Mouse (Mus musculus) brown adipose tissue, adult 24 weeks (tissue): ENCODE data around the gene Cytip. TPM values are rescaled to one million over a fixed set of nuclear protein-coding genes. Genes with fewer than 3 reads are reported as not detected.

Source experiments
- H3K27ac ChIP-seq: fragments of 200-500 bp; replicated peaks from 2 replicates; pipeline ENCODE4 v1.5.1; 2012; ENCODE audit warnings: low read depth, mild to moderate bottlenecking, low read length
- H3K4me1 ChIP-seq: fragments of 200-500 bp; 2 replicates; pipeline ENCODE4 v1.6.1; 2012; ENCODE audit warnings: low read length, mixed read lengths; ENCODE audit not compliant: control insufficient read depth, insufficient read depth, insufficient read length
- H3K4me3 ChIP-seq: fragments of 200-500 bp; 2 replicates; pipeline ENCODE4 v1.5.1; 2012; ENCODE audit warnings: low read depth, mild to moderate bottlenecking, low read length, moderate library complexity; ENCODE audit not compliant: insufficient read depth
- polyA plus RNA-seq: library from polyadenylated mRNA; stranded (reverse); fragments of >200 nt; gene quantifications from 2 replicates; pipeline ENCODE4 v1.2.4, GENCODE M21; 2012; ENCODE audit not compliant: missing spikeins, insufficient read depth, insufficient read length

The Cytip gene
- polyA plus RNA-seq, 1 experiment = 1.6 TPM

GRCm38 (mm10) chr2:58094818-58095217, 100.5 kb downstream of the Cytip start:
- Histone ChIP-seq H3K27ac (no peak overlapping the region), H3K4me1 (no peaks in the 10 kb centered on the region), H3K4me3 (no peak overlapping the region)

- Histone ChIP-seq H3K27ac (no peak overlapping the region), H3K4me3 (no peak overlapping the region), H3K4me1 (no peaks in the 10 kb centered on the region)
Observed at GRCm38 (mm10) chr2:58086420-58086819, 108.9 kb downstream of the Cytip start.

DNA sequence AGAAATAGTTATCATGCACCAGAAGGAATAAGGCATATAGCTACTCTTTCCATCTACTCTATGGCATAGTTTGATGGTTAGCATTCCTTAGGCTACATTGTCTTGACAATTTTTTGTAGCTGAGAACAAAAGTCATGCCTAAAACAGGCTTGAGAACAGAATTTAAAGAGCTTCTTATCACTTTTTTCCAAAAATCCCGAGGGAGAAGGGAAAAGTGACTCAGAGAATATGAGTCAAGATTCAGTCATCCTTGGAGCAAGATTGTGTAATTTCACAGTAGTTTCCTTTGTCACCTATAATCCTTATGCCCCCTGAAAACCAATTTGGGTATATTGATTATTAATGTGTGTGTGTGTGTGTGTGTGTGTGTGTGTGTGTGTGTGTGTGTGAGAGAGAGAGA, 115.5 kb downstream of the Cytip start:
- H3K27ac ChIP-seq = no peak overlapping the region
- H3K4me1 ChIP-seq = no peaks in the 10 kb centered on the region
- H3K4me3 ChIP-seq = no peak overlapping the region

Other genes with a start within 250 kb of the Cytip start
- gene Galnt5, start 197.6 kb downstream of the Cytip start, polyA plus RNA-seq = not detected in 2 replicates
- not detected in 2 replicates for gene Ermn, start 142.7 kb downstream of the Cytip start, polyA plus RNA-seq
- 22.6 and 25.4 TPM in 2 replicates for gene Acvr1c, start 162.4 kb upstream of the Cytip start, polyA plus RNA-seq